Mouse (Mus musculus) C2C12 (cell line): ENCODE data around the gene Ccser1. TPM values are rescaled to one million over a fixed set of nuclear protein-coding genes. Genes with fewer than 3 reads are reported as not detected.
A peak's percentile ranks its signal among the peaks of the same experiment; 100 is the strongest.

Experiments used
- H3K27me3 ChIP-seq: one replicate; pipeline ENCODE4 v1.6.1; 2011; ENCODE audit not compliant: control insufficient read depth, insufficient read depth, insufficient read length
- H3K36me3 ChIP-seq: one replicate; pipeline ENCODE4 v1.6.1; 2011; ENCODE audit not compliant: control insufficient read depth, insufficient read depth
- H3K4me3 ChIP-seq: one replicate; pipeline ENCODE4 v1.5.1; 2011; ENCODE audit warnings: mild to moderate bottlenecking, control low read depth; ENCODE audit not compliant: poor library complexity, insufficient read depth, severe bottlenecking
- H3K79me2 ChIP-seq: one replicate; pipeline ENCODE4 v1.6.1; 2011; ENCODE audit not compliant: control insufficient read depth, insufficient read depth
- H3K79me3 ChIP-seq: one replicate; pipeline ENCODE4 v1.6.1; 2011; ENCODE audit warnings: low read depth, control low read depth
- H3ac ChIP-seq: one replicate; pipeline ENCODE3; 2011; ENCODE audit warnings: low read depth; ENCODE audit not compliant: control insufficient read depth, insufficient read length
- CEBPB ChIP-seq: IDR thresholded peaks from one replicate; pipeline ENCODE4 v1.6.1; 2011; ENCODE audit warnings: low read depth, mild to moderate bottlenecking, control low read depth, moderate library complexity
- CTCF ChIP-seq: IDR thresholded peaks from one replicate; pipeline ENCODE4 v1.5.1; 2011; ENCODE audit not compliant: control insufficient read depth, insufficient read depth, insufficient read length
- FOSL1 ChIP-seq: IDR thresholded peaks from one replicate; pipeline ENCODE4 v1.8.0; 2011; ENCODE audit warnings: mild to moderate bottlenecking, low read length; ENCODE audit not compliant: poor library complexity, insufficient read depth, severe bottlenecking
- MAX ChIP-seq: IDR thresholded peaks from one replicate; pipeline ENCODE4 v1.6.1; 2011; ENCODE audit warnings: mild to moderate bottlenecking, control low read depth
- MYOD1 ChIP-seq: IDR thresholded peaks from one replicate; pipeline ENCODE4 v1.6.1; 2011; ENCODE audit warnings: low read depth; ENCODE audit not compliant: control insufficient read depth, insufficient read length
- MYOG ChIP-seq: IDR thresholded peaks from one replicate; pipeline ENCODE4 v1.6.1; 2011; ENCODE audit not compliant: control insufficient read depth, insufficient read length; ENCODE audit errors: extremely low read depth
- USF1 ChIP-seq: IDR thresholded peaks from one replicate; pipeline ENCODE4 v1.6.1; 2011; ENCODE audit warnings: low read depth, mild to moderate bottlenecking, control low read depth, moderate library complexity
- polyA plus RNA-seq: library from polyadenylated mRNA; unstranded; fragments of >200 nt; fragmentation: generic; extraction: Trizol; gene quantifications from one replicate; pipeline ENCODE4 v1.2.1, GENCODE M21; 2012; ENCODE audit warnings: missing spikeins

Gene Ccser1
- polyA plus RNA-seq, 1 experiment: 0.68 TPM

DNA sequence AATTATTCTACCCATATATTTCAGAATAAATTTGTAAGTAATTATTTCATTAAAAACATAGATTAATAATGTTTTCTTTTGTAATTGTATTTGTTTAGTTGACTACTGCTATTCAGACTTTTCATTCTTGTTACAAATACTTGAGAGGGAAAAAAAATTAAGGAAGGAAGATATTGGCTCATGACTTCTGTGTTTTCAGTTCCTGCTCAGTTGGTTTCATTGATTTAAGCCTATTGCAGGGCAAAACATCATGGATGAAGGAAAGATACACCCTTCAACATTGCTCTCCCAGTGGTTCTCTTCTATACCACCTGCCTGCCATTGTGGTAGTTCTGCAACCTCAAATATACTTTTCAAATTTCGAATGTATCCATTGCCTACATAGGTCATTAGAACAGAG is 541.1 kb downstream of the Ccser1 start:
- H3K36me3 ChIP-seq: no peaks in the 10 kb centered on the region
- TF ChIP-seq CTCF: no peak
- TF ChIP-seq MAX: no peak
- no peak for TF ChIP-seq USF1
- no peak for TF ChIP-seq MYOD1
- TF ChIP-seq CEBPB: no peak
- no peak for TF ChIP-seq FOSL1
- H3K79me2 ChIP-seq: no peaks in the 10 kb centered on the region
- H3K4me3 ChIP-seq: no peak overlapping the region
- H3K27me3 ChIP-seq: no peaks in the 10 kb centered on the region
- H3ac ChIP-seq: no peak overlapping the region
- H3K79me3 ChIP-seq: no peaks in the 10 kb centered on the region

GRCm38 (mm10) chr6:61729065-61729464 is 548.9 kb downstream of the Ccser1 start:
- no peaks in the 10 kb centered on the region for H3K36me3 ChIP-seq
- H3ac ChIP-seq: no peak overlapping the region
- H3K27me3 ChIP-seq: no peaks in the 10 kb centered on the region
- no peaks in the 10 kb centered on the region for H3K79me3 ChIP-seq
- peak; percentile 28 for TF ChIP-seq MYOD1
- no peak for TF ChIP-seq CEBPB
- H3K79me2 ChIP-seq: no peaks in the 10 kb centered on the region
- H3K4me3 ChIP-seq: no peak overlapping the region

DNA sequence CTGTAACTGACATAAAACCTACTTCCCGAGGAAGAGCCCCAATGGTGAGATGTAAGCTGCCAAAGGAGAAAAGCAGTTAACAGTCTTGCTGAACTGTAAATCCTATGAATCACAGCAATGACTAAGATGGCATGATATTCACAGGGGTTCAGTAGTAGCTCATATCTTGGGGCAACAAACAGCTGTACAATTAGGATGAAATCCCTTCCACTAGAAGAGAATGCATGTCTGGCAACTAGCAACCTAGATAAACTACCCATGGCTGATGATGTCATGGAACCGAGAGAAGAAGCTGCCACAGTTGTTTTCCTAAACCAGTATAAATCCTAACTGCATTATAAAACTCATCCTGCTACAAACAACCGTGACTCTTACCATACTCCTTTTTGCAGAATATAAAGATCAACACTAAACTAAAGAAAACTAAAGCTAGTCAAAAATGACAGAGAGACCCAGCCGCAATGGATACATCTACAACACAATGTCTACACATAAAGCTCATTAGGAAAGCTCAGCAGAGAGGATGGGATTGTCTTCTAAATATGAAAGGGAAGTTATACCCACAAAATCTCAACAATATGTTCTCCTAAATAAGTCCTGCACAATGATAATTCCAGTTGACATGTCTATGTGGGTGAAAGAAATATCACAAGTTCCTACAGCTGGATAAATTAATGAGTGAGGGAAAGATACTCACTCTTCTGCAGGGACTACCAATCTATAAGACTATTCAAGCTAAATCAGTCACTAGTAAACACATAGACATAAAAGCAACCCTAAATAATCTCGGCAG is 550.2 kb downstream of the Ccser1 start:
- no peaks in the 10 kb centered on the region for H3K27me3 ChIP-seq
- H3K79me3 ChIP-seq: no peaks in the 10 kb centered on the region
- H3K36me3 ChIP-seq: no peaks in the 10 kb centered on the region
- TF ChIP-seq MYOD1: peak; percentile 92
- no peak for TF ChIP-seq CEBPB
- no peak overlapping the region for H3ac ChIP-seq
- no peaks in the 10 kb centered on the region for H3K79me2 ChIP-seq
- H3K4me3 ChIP-seq: no peak overlapping the region

- Histone ChIP-seq H3K4me3 (no peak overlapping the region), H3K36me3 (no peaks in the 10 kb centered on the region), H3ac (no peak overlapping the region), H3K79me2 (no peaks in the 10 kb centered on the region), H3K79me3 (no peaks in the 10 kb centered on the region), H3K27me3 (no peaks in the 10 kb centered on the region)
- no peak for TF ChIP-seq USF1
Observed at GRCm38 (mm10) chr6:61746346-61746745, 566.2 kb downstream of the Ccser1 start.

- Histone ChIP-seq H3K36me3 (no peaks in the 10 kb centered on the region), H3K79me3 (no peaks in the 10 kb centered on the region), H3K4me3 (no peak overlapping the region), H3K79me2 (no peaks in the 10 kb centered on the region), H3ac (no peak overlapping the region), H3K27me3 (no peaks in the 10 kb centered on the region)
- TF ChIP-seq CEBPB (no peak), MYOD1 (no peak), CTCF (no peak), MYOG (no peak), MAX (no peak), FOSL1 (no peak), USF1 (no peak)
Observed at GRCm38 (mm10) chr6:61762135-61762534, 582.0 kb downstream of the Ccser1 start.

- no peak overlapping the region for H3ac ChIP-seq
- H3K27me3 ChIP-seq: no peaks in the 10 kb centered on the region
- TF ChIP-seq CEBPB (no peak), MYOG (no peak), MAX (no peak), MYOD1 (no peak), FOSL1 (no peak), USF1 (no peak), CTCF (no peak)
- H3K4me3 ChIP-seq: no peak overlapping the region
- no peaks in the 10 kb centered on the region for H3K79me2 ChIP-seq
- H3K36me3 ChIP-seq: no peaks in the 10 kb centered on the region
- H3K79me3 ChIP-seq: no peaks in the 10 kb centered on the region
Observed at GRCm38 (mm10) chr6:61763379-61763778, 583.3 kb downstream of the Ccser1 start.

DNA sequence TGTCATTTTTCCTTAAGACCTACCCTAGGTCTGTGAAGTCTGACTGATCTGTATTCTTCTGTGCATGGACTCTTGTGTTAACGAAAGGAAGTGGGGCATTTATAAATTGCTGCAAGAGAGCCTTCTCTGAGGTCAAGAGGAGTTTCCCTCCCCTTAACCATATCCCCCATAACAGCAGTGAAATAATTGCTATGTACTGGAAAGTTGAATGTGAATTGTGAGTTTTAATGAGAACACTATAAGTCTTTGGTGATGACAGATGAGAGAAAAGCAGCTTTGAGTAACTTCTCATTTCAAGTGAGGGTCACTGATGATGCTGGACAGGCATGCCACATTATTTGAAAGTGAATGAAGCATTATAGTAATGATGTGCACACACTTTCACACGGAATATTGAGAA is 585.7 kb downstream of the Ccser1 start:
- Histone ChIP-seq H3K27me3 (no peaks in the 10 kb centered on the region), H3K4me3 (no peak overlapping the region), H3K36me3 (no peaks in the 10 kb centered on the region), H3K79me2 (no peaks in the 10 kb centered on the region), H3ac (no peak overlapping the region), H3K79me3 (no peaks in the 10 kb centered on the region)
- TF ChIP-seq MYOD1: no peak
- no peak for TF ChIP-seq CTCF
- no peak for TF ChIP-seq MYOG
- no peak for TF ChIP-seq FOSL1
- TF ChIP-seq CEBPB: no peak
- TF ChIP-seq MAX: no peak
- TF ChIP-seq USF1: no peak
